Mouse (Mus musculus) T-cell, adult 66 days (primary cell): ENCODE measurements around the gene Elmo2. TPM values are rescaled to one million over a fixed set of nuclear protein-coding genes. Genes with fewer than 3 reads are reported as not detected.

Experiments used
- total RNA-seq, 2 experiments: library from RNA; stranded (reverse); gene quantifications; 3 replicates in 1 of 2; 4 replicates in 1 of 2; pipeline ENCODE4 v1.2.4; 2023

Gene Elmo2
- total RNA-seq, result 10 to 100 TPM; 46.5 to 48.1 TPM

DNA sequence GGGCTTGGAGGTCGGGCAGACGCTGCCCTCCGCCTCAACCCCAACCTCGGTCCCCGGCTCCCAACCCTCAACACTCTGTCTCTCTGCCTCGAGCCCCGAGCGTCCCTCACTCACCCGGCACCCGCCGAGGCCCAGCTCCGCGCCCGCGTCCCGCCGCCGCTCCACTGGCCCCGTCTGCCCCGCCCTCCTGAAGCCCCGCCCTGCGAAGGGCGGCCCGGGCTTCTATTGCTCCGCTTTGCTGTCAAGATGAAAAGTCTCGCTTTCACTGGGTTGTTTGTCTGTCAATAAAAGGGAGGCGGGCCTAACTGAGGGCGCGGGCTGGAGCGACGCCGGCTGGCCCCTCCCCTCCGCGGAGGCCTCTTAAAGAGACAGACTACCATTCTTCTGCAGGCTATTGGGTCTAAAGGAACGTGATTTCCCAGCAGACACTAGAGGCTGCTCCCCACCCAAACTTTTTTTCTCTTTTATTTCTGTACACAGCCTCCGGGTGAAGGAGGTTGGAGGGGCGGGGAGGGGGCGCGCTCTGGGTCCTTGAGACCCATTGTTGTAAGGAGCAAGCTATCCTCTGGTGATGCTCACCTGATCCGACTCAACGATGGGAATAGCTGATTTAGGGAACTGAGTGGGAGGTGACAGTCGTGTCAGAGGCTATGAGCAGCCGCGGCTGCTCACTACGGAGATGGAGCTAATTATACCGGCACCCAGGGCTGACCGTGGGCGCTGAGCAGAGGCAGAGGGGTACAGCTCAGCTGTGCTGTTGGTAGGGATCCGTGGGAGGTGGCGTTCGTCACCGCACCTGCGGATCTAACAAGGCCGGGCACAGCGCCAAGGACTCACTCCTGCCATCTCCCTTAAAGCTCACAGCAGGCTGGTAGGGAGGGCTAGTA, at the start of gene Elmo2:
TSS of gene Elmo2 (minus strand) at position 176 of the 887 bp plus-strand sequence.

DNA sequence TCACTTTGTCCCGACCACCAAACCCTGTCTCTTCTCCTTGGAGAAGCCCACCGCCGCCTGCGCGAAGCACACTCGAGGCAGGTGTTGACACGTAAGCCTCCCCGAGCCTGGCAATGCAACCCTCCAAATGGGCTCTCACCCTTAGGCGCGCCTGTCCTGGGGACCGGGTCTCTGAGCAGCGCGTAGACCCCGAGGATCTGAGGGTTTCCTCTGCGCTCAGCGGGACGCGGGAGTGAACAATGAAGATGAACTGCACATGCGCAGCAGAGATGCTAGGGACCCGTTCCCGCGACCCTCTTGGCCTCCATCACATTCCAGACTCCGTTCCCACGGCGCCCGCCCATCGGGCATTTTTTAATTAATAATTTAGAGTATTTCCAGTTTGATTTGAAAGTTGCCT, 42.2 kb upstream of the Elmo2 start, which contains the start of gene Zfp663:
TSS of gene Zfp663 (minus strand) at position 234 of the 400 bp plus-strand sequence.

DNA sequence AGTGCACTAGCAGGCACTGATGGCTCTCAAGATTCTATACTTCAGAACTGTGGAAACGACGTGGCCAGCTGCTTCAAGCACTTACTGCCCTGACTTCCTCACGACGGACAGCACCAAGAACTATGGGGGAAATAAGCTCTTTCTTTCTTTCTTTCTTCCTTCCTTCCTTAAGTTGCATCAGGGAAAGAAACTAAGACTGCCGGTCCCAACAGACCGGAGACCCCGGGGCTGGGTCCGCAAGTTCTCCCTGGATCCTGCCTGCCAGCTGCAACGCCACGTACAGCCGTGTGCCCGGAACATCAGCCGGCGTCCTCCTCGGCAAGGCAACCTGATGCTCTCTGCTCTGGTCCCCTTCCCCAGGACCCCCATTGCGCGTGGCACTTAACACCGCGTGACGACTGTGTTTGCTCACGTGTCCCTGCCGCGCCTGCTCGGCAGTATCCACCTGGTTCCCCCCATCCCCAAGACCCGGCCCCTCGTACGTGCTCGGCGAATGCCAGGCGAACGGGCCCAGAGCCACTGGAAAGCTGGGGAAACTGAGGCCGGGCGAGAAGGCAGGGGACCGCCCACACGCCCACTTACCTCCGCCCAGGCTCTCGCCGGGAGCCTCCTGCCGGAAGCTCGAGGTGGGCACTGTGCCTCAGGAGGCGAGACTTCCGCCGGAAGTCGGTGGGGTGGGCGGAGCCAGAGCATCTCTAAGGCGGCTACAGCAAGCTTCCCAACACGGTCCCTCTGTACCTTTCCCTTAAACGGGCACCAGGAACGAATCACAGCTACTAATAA, 38.9 kb downstream of the Elmo2 start, which contains the start of gene Slc35c2:
TSS of gene Slc35c2 (minus strand) at position 668 of the 783 bp plus-strand sequence.

Other genes starting within 250 kb of the Elmo2 start
- gene 1700025C18Rik, start 235.7 kb downstream of the Elmo2 start, total RNA-seq, result not detected
- gene Cdh22, start 91.6 kb downstream of the Elmo2 start, total RNA-seq, result under 1 TPM in 1 of 2 experiments, not detected in 1; 0.20 TPM
- 10 to 100 TPM; 30.6 to 36.9 TPM for gene Slc35c2, start 38.6 kb downstream of the Elmo2 start, total RNA-seq
- gene Zfp663, start 42.2 kb upstream of the Elmo2 start, total RNA-seq, result not detected
- gene Zfp334, start 61.8 kb upstream of the Elmo2 start, total RNA-seq, result not detected
- not detected for gene Ocstamp, start 73.9 kb upstream of the Elmo2 start, total RNA-seq
- gene Slc13a3, start 146.8 kb upstream of the Elmo2 start, total RNA-seq, result not detected
- 10 to 100 TPM; 20.5 to 22.0 TPM for gene Trp53rka, start 166.8 kb upstream of the Elmo2 start, total RNA-seq
- gene Slc2a10, start 177.3 kb upstream of the Elmo2 start, total RNA-seq, result not detected